Mouse (Mus musculus) ES-E14 (cell line): ENCODE measurements around the gene Saxo2. TPM values are rescaled to one million over a fixed set of nuclear protein-coding genes. Genes with fewer than 3 reads are reported as not detected.

Source experiments
- DNase-seq: peaks from one replicate; pipeline ENCODE4 v3.0.0-alpha.2; 2013; ENCODE audit warnings: low read depth, low spot score
- H3K27ac ChIP-seq: 2 replicates; pipeline ENCODE4 v1.5.1; 2012; ENCODE audit warnings: low read depth, mild to moderate bottlenecking, low read length, moderate library complexity, mixed read lengths; ENCODE audit not compliant: poor library complexity, insufficient read depth, severe bottlenecking
- H3K36me3 ChIP-seq: 2 replicates; pipeline ENCODE4 v1.6.1; 2012; ENCODE audit warnings: mild to moderate bottlenecking, low read length, moderate library complexity, mixed read lengths; ENCODE audit not compliant: control insufficient read depth, poor library complexity, insufficient read depth, severe bottlenecking
- H3K4me1 ChIP-seq, 2 experiments: fragments of 150-350 bp in 1 of 2; sonication (generic) in 1 of 2; 2 replicates each; pipeline ENCODE4 v1.6.1; 2012; ENCODE audit warnings: low read length in 2 of 2, mild to moderate bottlenecking in 1 of 2, mixed read lengths in 1 of 2; ENCODE audit not compliant: control insufficient read depth in 2 of 2, insufficient read depth in 2 of 2, poor library complexity in 1 of 2
- H3K4me3 ChIP-seq, 2 experiments: fragments of 150-350 bp in 1 of 2; sonication (generic) in 1 of 2; 2 replicates each; pipeline ENCODE4 v1.5.1; 2012; ENCODE audit warnings: low read length in 2 of 2, low read depth in 1 of 2, mild to moderate bottlenecking in 1 of 2, mixed read lengths in 1 of 2; ENCODE audit not compliant: insufficient read depth in 1 of 2, poor library complexity in 1 of 2, severe bottlenecking in 1 of 2
- H3K9ac ChIP-seq: 2 replicates; pipeline ENCODE4 v1.6.1; 2012; ENCODE audit warnings: low read depth, mild to moderate bottlenecking, low read length, mixed read lengths; ENCODE audit not compliant: poor library complexity, insufficient read depth, severe bottlenecking
- H3K9me3 ChIP-seq: fragments of 150-350 bp; sonication (generic); 2 replicates; pipeline ENCODE4 v1.6.1; 2012; ENCODE audit warnings: low read depth, mild to moderate bottlenecking, low read length; ENCODE audit not compliant: control insufficient read depth, insufficient read depth
- CHD2 ChIP-seq: IDR thresholded peaks from 2 replicates; pipeline ENCODE4 v1.6.1; 2014; ENCODE audit warnings: mild to moderate bottlenecking, low read depth, low read length, inconsistent platforms
- HCFC1 ChIP-seq: IDR thresholded peaks from 2 replicates; pipeline ENCODE4 v1.6.1; 2012; ENCODE audit warnings: low read length, inconsistent platforms, borderline replicate concordance; ENCODE audit not compliant: insufficient read depth
- MAFK ChIP-seq: IDR thresholded peaks from 2 replicates; pipeline ENCODE4 v1.6.1; 2014; ENCODE audit warnings: mild to moderate bottlenecking, low read depth, low read length, inconsistent platforms; ENCODE audit not compliant: insufficient read depth
- ZC3H11A ChIP-seq: IDR thresholded peaks from 2 replicates; pipeline ENCODE4 v1.6.1; 2012; ENCODE audit warnings: low read depth, mild to moderate bottlenecking, inconsistent platforms, low read length, borderline replicate concordance
- ZNF384 ChIP-seq: IDR thresholded peaks from 2 replicates; pipeline ENCODE4 v1.6.1; 2012; ENCODE audit warnings: low read depth, low read length, inconsistent platforms
- in situ Hi-C, 2 experiments: fragments of 600-800 bp; cut with MboI; formaldehyde crosslinking; loops; one replicate each; pipeline ENCODE4 v1.15.1; 2025; ENCODE audit warnings: low sequenced_read_pairs in 2 of 2, inconsistent platforms in 1 of 2; ENCODE audit not compliant: unreplicated experiment in 2 of 2
- total RNA-seq: library from RNA; depleted of rRNA; stranded (reverse); fragments of 300-350 nt; gene quantifications from 2 replicates; pipeline ENCODE4 v1.2.3, GENCODE M21; 2012

Gene Saxo2
- total RNA-seq, 1 experiment, result 1.1 TPM

DNA sequence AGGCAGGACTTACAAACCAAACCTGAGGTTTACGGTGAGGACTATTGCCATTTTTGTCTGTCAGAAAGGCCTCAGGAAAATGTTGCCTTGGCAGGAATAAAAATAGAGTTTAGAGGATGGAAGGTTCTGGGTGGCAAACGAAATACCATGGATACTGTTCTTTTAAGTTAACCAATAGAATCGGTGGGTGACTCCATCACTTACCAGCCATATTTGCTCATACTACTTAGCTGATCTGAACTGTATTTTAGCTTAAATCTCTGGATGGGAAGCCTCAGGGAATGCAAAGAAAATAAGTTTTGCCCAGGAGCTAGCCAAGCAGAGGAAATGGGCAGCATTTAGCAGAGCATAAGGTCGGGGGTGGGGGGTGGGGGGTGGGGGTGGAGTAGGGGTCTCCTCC, 419 bp downstream of the Saxo2 start:
- no peak overlapping the region for H3K27ac ChIP-seq
- H3K4me1 ChIP-seq, result peaks cover 0 to 3% of the 10 kb centered on the region in 2 experiments; a peak in 1 of 4 replicates
- no peak for TF ChIP-seq HCFC1
- TF ChIP-seq CHD2, result no peak
- no peak for TF ChIP-seq ZNF384
- H3K36me3 ChIP-seq, result no peaks in the 10 kb centered on the region
- H3K9me3 ChIP-seq, result 0 out of 2 replicates have a peak, but pooled peaks cover under 1% of the 10 kb centered on the region
- in situ Hi-C loops, result no loop called here
- peak overlapping the region; percentile 76 to 87 for H3K4me3 ChIP-seq
- DNase-seq, result no peak
- H3K9ac ChIP-seq, result peak overlapping the region; percentile 49; the same call in 1 of the 2 replicates

DNA sequence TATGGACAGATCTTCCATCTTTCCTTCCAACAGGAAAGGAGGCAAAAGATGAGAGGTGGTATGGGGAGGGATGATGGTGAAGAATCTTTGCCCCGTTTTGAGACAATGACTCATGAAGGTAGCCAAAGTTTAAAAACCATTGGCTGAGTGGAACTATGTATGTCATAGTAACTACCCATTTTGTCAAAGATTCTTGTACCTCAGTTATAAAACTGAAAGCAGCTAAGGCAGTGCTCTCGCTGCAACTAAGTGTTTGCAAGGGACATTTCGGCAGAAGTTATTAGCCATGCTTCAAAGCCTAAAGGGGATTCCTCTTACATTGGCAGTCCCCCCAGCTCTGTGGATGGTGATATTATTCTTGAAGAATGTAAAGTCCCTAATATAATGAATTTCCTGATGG, 1.1 kb downstream of the Saxo2 start:
- in situ Hi-C loops, result no loop called here
- Histone ChIP-seq H3K36me3 (no peaks in the 10 kb centered on the region), H3K9me3 (no peaks in the 10 kb centered on the region), H3K4me1 (peaks cover 0 to 3% of the 10 kb centered on the region in 2 experiments; a peak in 1 of 4 replicates), H3K9ac (no peak overlapping the region), H3K27ac (no peak overlapping the region), H3K4me3 (no peak overlapping the region)
- no peak for DNase-seq
- TF ChIP-seq ZNF384, result no peak
- TF ChIP-seq MAFK, result no peak

- H3K4me1 ChIP-seq, result no peaks in the 10 kb centered on the region
- H3K9ac ChIP-seq, result no peak overlapping the region
- no peak overlapping the region for H3K27ac ChIP-seq
- H3K9me3 ChIP-seq, result no peaks in the 10 kb centered on the region
- TF ChIP-seq HCFC1 (no peak), ZC3H11A (no peak), MAFK (no peak), ZNF384 (no peak), CHD2 (no peak)
- peak; percentile 75 for DNase-seq
- H3K36me3 ChIP-seq, result no peaks in the 10 kb centered on the region
- no peak overlapping the region for H3K4me3 ChIP-seq
- in situ Hi-C loops, result no loop called here
Observed at GRCm38 (mm10) chr7:82625342-82625741, 23.0 kb downstream of the Saxo2 start.

- H3K9me3 ChIP-seq, result no peaks in the 10 kb centered on the region
- peak; percentile 6 for DNase-seq
- H3K4me1 ChIP-seq, result no peaks in the 10 kb centered on the region
- in situ Hi-C loops, result no loop called here
- TF ChIP-seq CHD2, result no peak
- no peak for TF ChIP-seq MAFK
- no peak for TF ChIP-seq HCFC1
- no peak for TF ChIP-seq ZC3H11A
- no peak for TF ChIP-seq ZNF384
- no peaks in the 10 kb centered on the region for H3K36me3 ChIP-seq
- H3K27ac ChIP-seq, result no peak overlapping the region
- no peak overlapping the region for H3K4me3 ChIP-seq
- H3K9ac ChIP-seq, result no peak overlapping the region
Observed at GRCm38 (mm10) chr7:82609629-82610028, 38.7 kb downstream of the Saxo2 start.

DNA sequence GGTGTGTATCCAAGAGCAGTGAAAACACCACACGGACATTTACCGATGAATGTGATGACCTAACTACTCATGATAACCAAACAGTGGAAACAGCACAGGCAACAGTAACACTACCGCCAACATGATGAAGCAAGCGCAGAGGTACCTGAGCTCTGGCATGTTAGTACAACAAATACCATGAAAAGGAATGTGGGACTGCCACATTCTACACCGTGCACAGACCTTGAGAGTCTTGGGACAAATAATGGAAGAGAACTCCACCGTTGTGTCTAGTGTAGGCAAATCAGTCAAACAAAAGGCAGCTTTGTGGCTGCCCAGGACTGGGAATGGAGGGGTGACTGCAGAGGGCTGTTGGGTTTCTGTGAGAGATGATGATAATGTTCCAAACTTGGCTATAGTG, 42.9 kb downstream of the Saxo2 start:
- TF ChIP-seq MAFK (no peak), CHD2 (no peak), HCFC1 (no peak), ZNF384 (no peak), ZC3H11A (no peak)
- H3K9ac ChIP-seq, result no peak overlapping the region
- no peak overlapping the region for H3K27ac ChIP-seq
- no peaks in the 10 kb centered on the region for H3K4me1 ChIP-seq
- H3K36me3 ChIP-seq, result no peaks in the 10 kb centered on the region
- no peak overlapping the region for H3K4me3 ChIP-seq
- in situ Hi-C loops, result no loop called here
- no peak for DNase-seq
- H3K9me3 ChIP-seq, result no peaks in the 10 kb centered on the region
